Mouse (Mus musculus): ENCODE data around the gene Herc6. TPM values are rescaled to one million over a fixed set of nuclear protein-coding genes. Genes with fewer than 3 reads are reported as not detected.
A peak's percentile ranks its signal among the peaks of the same experiment; 100 is the strongest.

Gene Herc6
- total and polyA plus RNA-seq, 2 experiments from 2014 or later: 0.84 to 1.4 TPM

GRCm38 (mm10) chr6:57639531-57639930, 58.7 kb downstream of the Herc6 start:
- Histone ChIP-seq H3K27me3 (ENCODE audit: insufficient read depth, low read length) (no peaks in the 10 kb centered on the region), H3K9ac (replicated peaks; ENCODE audit: low read length) (no peak overlapping the region), H3K4me3 (ENCODE audit: low read length) (no peak overlapping the region), H3K9me3 (ENCODE audit: low read length) (no peaks in the 10 kb centered on the region), H3K27ac (no peak overlapping the region), H3K4me1 (ENCODE audit: insufficient read depth, low read length) (no peaks in the 10 kb centered on the region; the same call in 1 of the 2 replicates), H3K4me2 (ENCODE audit: low read depth, low read length) (no peak overlapping the region), H3K36me3 (ENCODE audit: insufficient read depth, low read length) (no peaks in the 10 kb centered on the region)
- ATAC-seq (no peak), DNase-seq (ENCODE audit: low spot score) (no peak)
- 38% methylated on average over 1 of the region's 1 CpGs for WGBS
- TF ChIP-seq CTCF (IDR thresholded peaks at IDR 0.05; ENCODE audit: low read depth): no peak

GRCm38 (mm10) chr6:57641789-57642188, 61.0 kb downstream of the Herc6 start:
- 12% methylated on average over 4 of the region's 4 CpGs for WGBS
- TF ChIP-seq CTCF (IDR thresholded peaks at IDR 0.05; ENCODE audit: low read depth): no peak
- Histone ChIP-seq H3K9ac (replicated peaks; ENCODE audit: low read length) (no peak overlapping the region), H3K27ac (no peak overlapping the region), H3K27me3 (ENCODE audit: insufficient read depth, low read length) (no peaks in the 10 kb centered on the region), H3K4me2 (ENCODE audit: low read depth, low read length) (no peak overlapping the region), H3K36me3 (ENCODE audit: insufficient read depth, low read length) (no peaks in the 10 kb centered on the region), H3K9me3 (ENCODE audit: low read length) (no peaks in the 10 kb centered on the region), H3K4me1 (ENCODE audit: insufficient read depth, low read length) (no peaks in the 10 kb centered on the region; the same call in 1 of the 2 replicates), H3K4me3 (ENCODE audit: low read length) (no peak overlapping the region)
- ATAC-seq: peak; percentile 96
- peak; percentile 91 for DNase-seq (ENCODE audit: low spot score)

- DNase-seq (ENCODE audit: low spot score) (no peak), ATAC-seq (no peak)
- no peak for TF ChIP-seq CTCF (IDR thresholded peaks at IDR 0.05; ENCODE audit: low read depth)
- no peak overlapping the region for H3K4me2 ChIP-seq (ENCODE audit: low read depth, low read length)
- no peaks in the 10 kb centered on the region for H3K36me3 ChIP-seq (ENCODE audit: insufficient read depth, low read length)
- 63% methylated on average over 1 of the region's 1 CpGs for WGBS
- H3K9me3 ChIP-seq (ENCODE audit: low read length): no peaks in the 10 kb centered on the region
- H3K27ac ChIP-seq: no peak overlapping the region
- no peak overlapping the region for H3K4me3 ChIP-seq (ENCODE audit: low read length)
- no peaks in the 10 kb centered on the region for H3K4me1 ChIP-seq (ENCODE audit: insufficient read depth, low read length)
- no peak overlapping the region for H3K9ac ChIP-seq (replicated peaks; ENCODE audit: low read length)
- H3K27me3 ChIP-seq (ENCODE audit: insufficient read depth, low read length): no peaks in the 10 kb centered on the region
Observed at GRCm38 (mm10) chr6:57647256-57647655, 66.5 kb downstream of the Herc6 start.

- Histone ChIP-seq H3K4me1 (ENCODE audit: insufficient read depth, low read length) (no peaks in the 10 kb centered on the region), H3K27me3 (ENCODE audit: insufficient read depth, low read length) (no peaks in the 10 kb centered on the region), H3K4me3 (ENCODE audit: low read length) (no peak overlapping the region), H3K9me3 (ENCODE audit: low read length) (no peaks in the 10 kb centered on the region), H3K4me2 (ENCODE audit: low read depth, low read length) (no peak overlapping the region), H3K27ac (no peak overlapping the region), H3K36me3 (ENCODE audit: insufficient read depth, low read length) (no peaks in the 10 kb centered on the region), H3K9ac (replicated peaks; ENCODE audit: low read length) (no peak overlapping the region)
- ATAC-seq: no peak
- no peak for TF ChIP-seq CTCF (IDR thresholded peaks at IDR 0.05; ENCODE audit: low read depth)
- 86% methylated on average over 4 of the region's 4 CpGs for WGBS
- no peak for DNase-seq (ENCODE audit: low spot score)
Observed at GRCm38 (mm10) chr6:57661295-57661694, 80.5 kb downstream of the Herc6 start.

- Histone ChIP-seq H3K27me3 (ENCODE audit: insufficient read depth, low read length) (no peaks in the 10 kb centered on the region), H3K9ac (replicated peaks; ENCODE audit: low read length) (no peak overlapping the region), H3K27ac (no peak overlapping the region), H3K36me3 (ENCODE audit: insufficient read depth, low read length) (no peaks in the 10 kb centered on the region), H3K4me2 (ENCODE audit: low read depth, low read length) (no peak overlapping the region), H3K4me1 (ENCODE audit: insufficient read depth, low read length) (no peaks in the 10 kb centered on the region), H3K4me3 (ENCODE audit: low read length) (no peak overlapping the region), H3K9me3 (ENCODE audit: low read length) (no peaks in the 10 kb centered on the region)
- TF ChIP-seq CTCF (IDR thresholded peaks at IDR 0.05; ENCODE audit: low read depth): no peak
- ATAC-seq (no peak), DNase-seq (ENCODE audit: low spot score) (no peak)
- WGBS: 94% methylated on average over 1 of the region's 1 CpGs
Observed at GRCm38 (mm10) chr6:57684156-57684555, 103.4 kb downstream of the Herc6 start.

GRCm38 (mm10) chr6:57691467-57692261, 110.9 kb downstream of the Herc6 start, which contains the start of gene Pyurf:
Gene Pyurf (minus strand): TSS chr6:57692078.
- H3K27ac ChIP-seq: peak within 1 kb of the TSS; percentile 92
- under 1% methylated on average over 52 of the region's 52 CpGs for WGBS
- ATAC-seq (peak; percentile 98), DNase-seq (ENCODE audit: low spot score) (peak; percentile 90)
- H3K4me1 ChIP-seq (ENCODE audit: insufficient read depth, low read length): no peaks in the 10 kb centered on the region; the same call in 1 of the 2 replicates
- peak within 1 kb of the TSS; percentile 70 for H3K9ac ChIP-seq (replicated peaks; ENCODE audit: low read length)
- H3K4me2 ChIP-seq (ENCODE audit: low read depth, low read length): peak within 1 kb of the TSS; percentile 76
- H3K4me3 ChIP-seq (ENCODE audit: low read length): peak within 1 kb of the TSS; percentile 79
- H3K9me3 ChIP-seq (ENCODE audit: low read length): no peaks in the 10 kb centered on the region
- peak; percentile 35 for TF ChIP-seq CTCF (IDR thresholded peaks at IDR 0.05; ENCODE audit: low read depth)
- H3K36me3 ChIP-seq (ENCODE audit: insufficient read depth, low read length): no peaks in the 10 kb centered on the region
- no peaks in the 10 kb centered on the region for H3K27me3 ChIP-seq (ENCODE audit: insufficient read depth, low read length)

GRCm38 (mm10) chr6:57693116-57693515, 112.3 kb downstream of the Herc6 start:
- Histone ChIP-seq H3K27ac (no peak overlapping the region), H3K9me3 (ENCODE audit: low read length) (no peaks in the 10 kb centered on the region), H3K4me1 (ENCODE audit: insufficient read depth, low read length) (no peaks in the 10 kb centered on the region; the same call in 1 of the 2 replicates), H3K4me2 (ENCODE audit: low read depth, low read length) (no peak overlapping the region), H3K4me3 (ENCODE audit: low read length) (no peak overlapping the region), H3K27me3 (ENCODE audit: insufficient read depth, low read length) (no peaks in the 10 kb centered on the region), H3K9ac (replicated peaks; ENCODE audit: low read length) (no peak overlapping the region), H3K36me3 (ENCODE audit: insufficient read depth, low read length) (no peaks in the 10 kb centered on the region)
- ATAC-seq (no peak), DNase-seq (ENCODE audit: low spot score) (no peak)
- 86% methylated on average over 3 of the region's 3 CpGs for WGBS
- TF ChIP-seq CTCF (IDR thresholded peaks at IDR 0.05; ENCODE audit: low read depth): no peak
